Mouse (Mus musculus) CH12.LX (cell line): ENCODE results near the gene Rbm4b. TPM values are rescaled to one million over a fixed set of nuclear protein-coding genes. Genes with fewer than 3 reads are reported as not detected.

Experiments
- DNase-seq: peaks from one replicate; pipeline ENCODE4 v3.0.0-alpha.2; 2013; ENCODE audit errors: extremely low read depth
- H3K27ac ChIP-seq: 2 replicates; pipeline ENCODE4 v1.5.1; 2012; ENCODE audit warnings: low read depth, mild to moderate bottlenecking, control low read depth, moderate library complexity; ENCODE audit not compliant: insufficient read depth
- H3K27me3 ChIP-seq: replicated peaks from 2 replicates; pipeline ENCODE3; 2012; ENCODE audit warnings: inconsistent platforms
- H3K36me3 ChIP-seq, 2 experiments: replicated peaks in 1 of 2; 2 replicates each; pipeline versions ENCODE3 to v1.6.1; 2012; ENCODE audit warnings: inconsistent platforms in 1 of 2, low read length in 1 of 2, mild to moderate bottlenecking in 1 of 2, mixed read lengths in 1 of 2, moderate library complexity in 1 of 2; ENCODE audit not compliant: control insufficient read depth in 1 of 2, insufficient read depth in 1 of 2
- H3K4me1 ChIP-seq, 2 experiments: 2 replicates each; pipeline ENCODE4 v1.6.1; 2012; ENCODE audit warnings: inconsistent platforms in 1 of 2, moderate library complexity in 1 of 2; ENCODE audit not compliant: insufficient read depth in 2 of 2, control insufficient read depth in 1 of 2
- H3K4me2 ChIP-seq: 2 replicates; pipeline ENCODE4 v1.6.1; 2012; ENCODE audit warnings: low read depth, mild to moderate bottlenecking, control low read depth; ENCODE audit not compliant: poor library complexity, insufficient read depth, severe bottlenecking
- H3K4me3 ChIP-seq, 3 experiments: fragments of 150-350 bp in 1 of 3; sonication (generic) in 1 of 3; replicated peaks in 1 of 3; 2 replicates each; pipeline versions ENCODE3 to v1.5.1; 2011 to 2012; ENCODE audit warnings: low read depth in 2 of 3, low read length in 2 of 3, mild to moderate bottlenecking in 2 of 3, moderate library complexity in 2 of 3, control low read depth in 1 of 3, improper control_type of control experiment in 1 of 3, inconsistent platforms in 1 of 3, mixed read lengths in 1 of 3; ENCODE audit not compliant: poor library complexity in 1 of 3
- H3K79me2 ChIP-seq: replicated peaks from 2 replicates; pipeline ENCODE4 v1.6.1; 2012; ENCODE audit warnings: mild to moderate bottlenecking, moderate library complexity; ENCODE audit not compliant: control insufficient read depth, poor library complexity, insufficient read depth, severe bottlenecking; ENCODE audit errors: extremely low read depth
- H3K9ac ChIP-seq: 2 replicates; pipeline ENCODE4 v1.6.1; 2012; ENCODE audit warnings: low read depth, mild to moderate bottlenecking, control low read depth, moderate library complexity; ENCODE audit not compliant: insufficient read depth
- H3K9me3 ChIP-seq: replicated peaks from 2 replicates; pipeline ENCODE3; 2012; ENCODE audit warnings: low read length, inconsistent platforms, mixed read lengths
- BHLHE40 ChIP-seq: IDR thresholded peaks from 2 replicates; pipeline ENCODE4 v1.6.1; 2011; ENCODE audit warnings: mild to moderate bottlenecking, low read depth, low read length, improper control_type of control experiment
- CHD2 ChIP-seq: IDR thresholded peaks from 2 replicates; pipeline ENCODE4 v1.6.1; 2011; ENCODE audit warnings: low read length, improper control_type of control experiment
- ELF1 ChIP-seq: IDR thresholded peaks from 2 replicates; pipeline ENCODE4 v1.6.1; 2014; ENCODE audit warnings: low read depth, mild to moderate bottlenecking, inconsistent platforms, low read length, improper control_type of control experiment
- EP300 ChIP-seq: IDR thresholded peaks from 2 replicates; pipeline ENCODE4 v1.6.1; 2011; ENCODE audit warnings: low read length, improper control_type of control experiment
- GABPA ChIP-seq: IDR thresholded peaks from 2 replicates; pipeline ENCODE4 v1.6.1; 2012; ENCODE audit warnings: low read depth, low read length, improper control_type of control experiment, inconsistent platforms; ENCODE audit not compliant: insufficient replicate concordance
- HCFC1 ChIP-seq: IDR thresholded peaks from 2 replicates; pipeline ENCODE4 v1.6.1; 2012; ENCODE audit warnings: low read depth, mild to moderate bottlenecking, inconsistent platforms, low read length, improper control_type of control experiment
- IRF4 ChIP-seq: IDR thresholded peaks from 2 replicates; pipeline ENCODE4 v1.6.1; 2014; ENCODE audit warnings: low read depth, mild to moderate bottlenecking, inconsistent platforms, low read length, improper control_type of control experiment
- MAFK ChIP-seq: IDR thresholded peaks from 2 replicates; pipeline ENCODE4 v1.6.1; 2011; ENCODE audit warnings: low read length, improper control_type of control experiment; ENCODE audit not compliant: insufficient replicate concordance
- MAX ChIP-seq: IDR thresholded peaks from 2 replicates; pipeline ENCODE4 v1.6.1; 2011; ENCODE audit warnings: low read length, improper control_type of control experiment
- MAZ ChIP-seq: IDR thresholded peaks from 2 replicates; pipeline ENCODE4 v1.6.1; 2012; ENCODE audit warnings: low read depth, mild to moderate bottlenecking, inconsistent platforms, low read length, improper control_type of control experiment, moderate library complexity
- MEF2A ChIP-seq: IDR thresholded peaks from 2 replicates; pipeline ENCODE4 v1.6.1; 2014; ENCODE audit warnings: low read depth, mild to moderate bottlenecking, inconsistent platforms, low read length, improper control_type of control experiment, borderline replicate concordance
- MYC ChIP-seq: IDR thresholded peaks from 2 replicates; pipeline ENCODE4 v1.6.1; 2011; ENCODE audit warnings: low read depth, mild to moderate bottlenecking, improper control_type of control experiment, low read length
- NRF1 ChIP-seq: IDR thresholded peaks from 2 replicates; pipeline ENCODE4 v1.6.1; 2014; ENCODE audit warnings: low read depth, mild to moderate bottlenecking, inconsistent platforms, low read length, improper control_type of control experiment, moderate library complexity
- PAX5 ChIP-seq: IDR thresholded peaks from 2 replicates; pipeline ENCODE4 v1.6.1; 2012; ENCODE audit warnings: low read length, inconsistent platforms, mixed read lengths
- POLR2AphosphoS2 ChIP-seq: IDR thresholded peaks from 2 replicates; pipeline ENCODE4 v1.6.1; 2011; ENCODE audit warnings: low read depth, low read length, improper control_type of control experiment
- RAD21 ChIP-seq: IDR thresholded peaks from 2 replicates; pipeline ENCODE4 v1.6.1; 2011; ENCODE audit warnings: low read depth, mild to moderate bottlenecking, low read length, improper control_type of control experiment, moderate library complexity
- RCOR1 ChIP-seq: conservative IDR thresholded peaks from 2 replicates; pipeline ENCODE4 v1.6.1; 2012; ENCODE audit warnings: low read depth, mild to moderate bottlenecking, inconsistent platforms, low read length, improper control_type of control experiment
- TBP ChIP-seq: conservative IDR thresholded peaks from 2 replicates; pipeline ENCODE4 v1.6.1; 2011; ENCODE audit warnings: low read depth, low read length, improper control_type of control experiment
- TCF12 ChIP-seq: IDR thresholded peaks from 2 replicates; pipeline ENCODE4 v1.6.1; 2014; ENCODE audit warnings: low read depth, mild to moderate bottlenecking, inconsistent platforms, low read length, improper control_type of control experiment
- USF1 ChIP-seq: IDR thresholded peaks from 2 replicates; pipeline ENCODE4 v1.6.1; 2014; ENCODE audit warnings: low read depth, mild to moderate bottlenecking, inconsistent platforms, low read length, improper control_type of control experiment
- USF2 ChIP-seq: conservative IDR thresholded peaks from 2 replicates; pipeline ENCODE4 v1.6.1; 2011; ENCODE audit warnings: low read depth, low read length, improper control_type of control experiment
- ZC3H11A ChIP-seq: IDR thresholded peaks from 2 replicates; pipeline ENCODE4 v1.6.1; 2012; ENCODE audit warnings: low read depth, mild to moderate bottlenecking, inconsistent platforms, low read length, improper control_type of control experiment
- ZKSCAN1 ChIP-seq: IDR thresholded peaks from 2 replicates; pipeline ENCODE4 v1.6.1; 2012; ENCODE audit warnings: low read depth, inconsistent platforms, low read length, improper control_type of control experiment, borderline replicate concordance
- dilution Hi-C: fragments of 300-500 bp; cut with MboI; formaldehyde crosslinking; loops from 2 replicates; pipeline ENCODE4 v1.14.3; 2020; ENCODE audit warnings: low sequenced_read_pairs; ENCODE audit not compliant: extremely low pct_unique_long_range_greater_than_20kb, extremely low pct_ligation_motif_present
- in situ Hi-C: fragments of 300-500 bp; cut with MboI; formaldehyde crosslinking; loops from 3 replicates; pipeline ENCODE4 v1.14.3; 2019; ENCODE audit warnings: low sequenced_read_pairs, low pct_ligation_motif_present, low pct_unique_long_range_greater_than_20kb, mixed read lengths
- polyA plus RNA-seq: library from polyadenylated mRNA; unstranded; fragments of >175 nt; gene quantifications from 2 replicates; pipeline ENCODE4 v1.2.1, GENCODE M21; 2012; ENCODE audit warnings: low read depth; ENCODE audit not compliant: insufficient read length
- total RNA-seq, 2 experiments: library from RNA; depleted of rRNA; stranded (reverse); fragments of 300-350 nt in 1 of 2; fragments of >200 nt in 1 of 2; gene quantifications; 2 replicates each; pipeline ENCODE4 v1.2.3; 2012 to 2014

Gene Rbm4b
- total and polyA plus RNA-seq, 3 experiments, result 7.0 to 13.8 (median 11.1) TPM

DNA sequence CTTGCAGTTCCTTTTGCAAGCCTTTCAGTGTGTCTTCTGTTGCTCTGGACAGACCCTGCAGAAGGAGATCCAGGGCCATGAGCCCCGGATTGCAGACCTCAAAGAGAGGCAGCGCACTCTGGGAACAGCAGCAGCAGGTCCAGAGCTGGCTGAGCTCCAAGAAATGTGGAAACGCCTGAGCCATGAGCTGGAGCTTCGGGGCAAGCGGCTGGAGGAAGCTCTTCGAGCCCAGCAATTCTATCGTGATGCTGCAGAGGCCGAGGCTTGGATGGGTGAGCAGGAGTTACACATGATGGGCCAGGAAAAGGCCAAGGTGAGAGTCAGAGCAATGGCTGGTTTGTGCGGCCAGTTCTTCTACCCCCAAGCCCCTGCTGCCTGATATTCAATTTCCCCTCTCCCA is 11.2 kb upstream of the Rbm4b start:
- no peak for DNase-seq
- H3K36me3 ChIP-seq, result peaks cover 0 to 6% of the 10 kb centered on the region in 2 experiments
- H3K4me3 ChIP-seq, result no peak overlapping the region
- no peak for TF ChIP-seq POLR2AphosphoS2
- TF ChIP-seq EP300, result no peak
- no peak for TF ChIP-seq USF2
- no peak for TF ChIP-seq PAX5
- no peak for TF ChIP-seq ELF1
- TF ChIP-seq RCOR1, result no peak
- no peak for TF ChIP-seq MAX
- no peak for TF ChIP-seq USF1
- no peak for TF ChIP-seq IRF4
- TF ChIP-seq GABPA, result no peak
- no peak for TF ChIP-seq CHD2
- TF ChIP-seq MAZ, result no peak
- no peak for TF ChIP-seq MEF2A
- no peak for TF ChIP-seq ZC3H11A
- no peaks in the 10 kb centered on the region for H3K27me3 ChIP-seq
- H3K27ac ChIP-seq, result no peak overlapping the region
- no peaks in the 10 kb centered on the region for H3K79me2 ChIP-seq
- dilution Hi-C loops, result no loop called here
- no peak overlapping the region for H3K9ac ChIP-seq
- in situ Hi-C loops, result loop anchor here (10.0 kb wide), 1 partner anchor 50 kb away; the partner anchor contains the start of gene Gm960
- no peaks in the 10 kb centered on the region for H3K9me3 ChIP-seq
- no peaks in the 10 kb centered on the region for H3K4me1 ChIP-seq
- H3K4me2 ChIP-seq, result no peak overlapping the region

DNA sequence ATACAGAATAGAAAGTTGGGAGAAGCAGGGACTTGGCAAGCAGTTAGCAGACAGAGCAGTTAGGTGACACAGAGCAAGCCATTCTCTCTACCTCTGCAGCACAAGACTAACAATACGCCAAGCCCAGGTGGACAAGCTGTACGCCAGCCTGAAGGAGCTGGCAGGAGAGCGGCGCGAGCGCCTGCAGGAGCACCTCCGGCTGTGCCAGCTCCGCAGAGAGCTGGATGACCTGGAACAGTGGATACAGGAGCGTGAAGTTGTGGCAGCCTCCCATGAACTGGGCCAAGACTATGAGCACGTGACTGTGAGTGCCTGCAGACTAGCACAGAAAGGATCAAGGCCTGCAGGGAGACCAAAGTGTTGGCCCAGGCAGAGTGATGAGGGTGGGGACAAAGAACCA is 10.6 kb upstream of the Rbm4b start:
- no peak overlapping the region for H3K27ac ChIP-seq
- in situ Hi-C loops, result loop anchor here (10.0 kb wide), 1 partner anchor 51 kb away; the partner anchor contains the start of gene Gm960
- no peak for DNase-seq
- no peaks in the 10 kb centered on the region for H3K9me3 ChIP-seq
- H3K4me1 ChIP-seq, result no peaks in the 10 kb centered on the region
- no peak overlapping the region for H3K9ac ChIP-seq
- no peaks in the 10 kb centered on the region for H3K27me3 ChIP-seq
- no peak overlapping the region for H3K4me3 ChIP-seq
- dilution Hi-C loops, result no loop called here
- H3K79me2 ChIP-seq, result no peaks in the 10 kb centered on the region
- H3K4me2 ChIP-seq, result no peak overlapping the region
- peaks cover 0 to 6% of the 10 kb centered on the region in 2 experiments for H3K36me3 ChIP-seq
- TF ChIP-seq ZKSCAN1 (no peak), NRF1 (no peak), RAD21 (no peak), TCF12 (no peak), TBP (no peak), MYC (no peak), MAFK (no peak), CHD2 (no peak), BHLHE40 (no peak), HCFC1 (no peak)
